Mouse (Mus musculus): ENCODE measurements around the gene Armc9. TPM values are rescaled to one million over a fixed set of nuclear protein-coding genes. Genes with fewer than 3 reads are reported as not detected.

Armc9 gene
- polyA plus RNA-seq, 1 experiment from 2014 or later = 31.9 TPM

DNA sequence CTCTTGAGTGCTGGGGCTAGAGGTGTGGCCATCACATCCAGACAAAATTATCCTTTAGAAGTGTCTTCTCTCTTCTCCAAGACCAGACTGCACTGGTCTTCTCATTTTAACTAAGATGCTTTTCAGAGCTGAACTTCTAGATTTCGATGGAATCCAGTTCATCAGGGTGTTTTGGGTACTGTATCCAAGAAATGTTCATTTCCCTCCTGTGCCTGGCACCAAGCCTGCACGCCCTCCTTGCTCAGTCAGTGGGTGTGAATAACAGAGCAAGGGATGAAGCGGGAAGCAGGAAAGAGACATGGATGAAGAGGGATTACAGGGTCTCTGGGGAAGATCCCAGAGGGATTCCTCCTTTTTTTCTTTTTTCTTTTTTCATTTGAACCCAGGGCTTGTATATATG lies 135.9 kb downstream of the Armc9 start:
- no peak for ATAC-seq (ENCODE audit: insufficient read depth, low FRiP score, low TSS enrichment)
- no peak overlapping the region for H3K4me3 ChIP-seq (ENCODE audit: low read depth, low read length)
- H3K9ac ChIP-seq (ENCODE audit: low read length) = no peak overlapping the region
- H3K4me2 ChIP-seq (ENCODE audit: low read depth) = no peak overlapping the region
- H3K36me3 ChIP-seq (ENCODE audit: control insufficient read depth, insufficient read depth, low read length) = no peaks in the 10 kb centered on the region
- whole genome bisulfite sequencing = 73% methylated on average over 3 of the region's 3 CpGs
- H3K4me1 ChIP-seq (ENCODE audit: control insufficient read depth, insufficient read depth, low read length) = no peaks in the 10 kb centered on the region
- no peaks in the 10 kb centered on the region for H3K27me3 ChIP-seq (ENCODE audit: control insufficient read depth, insufficient read depth, low read length)
- H3K9me3 ChIP-seq (ENCODE audit: control insufficient read depth, low read length) = no peaks in the 10 kb centered on the region
- DNase-seq (ENCODE audit: low spot score) = no peak
- H3K27ac ChIP-seq (ENCODE audit: low read depth, low read length) = no peak overlapping the region

DNA sequence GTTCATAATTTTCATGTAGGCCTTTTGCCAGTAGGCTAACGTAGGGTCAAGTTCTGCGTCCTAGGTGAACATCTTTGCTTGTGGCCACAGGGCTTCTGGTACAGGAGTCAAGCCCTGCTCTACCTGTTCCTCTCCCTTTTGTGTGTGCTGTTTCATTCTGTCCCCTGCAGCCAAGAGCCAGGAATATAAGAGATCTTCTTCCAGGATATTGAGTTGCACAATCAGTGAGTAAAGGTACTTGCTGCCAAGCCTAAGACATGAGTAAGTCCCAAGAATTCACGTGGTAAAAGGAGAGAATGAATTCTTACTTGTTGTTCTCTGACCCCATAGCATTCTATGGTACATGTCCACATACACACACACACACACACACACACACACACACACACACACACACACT lies 138.5 kb downstream of the Armc9 start:
- Histone ChIP-seq H3K9ac (ENCODE audit: low read length) (no peak overlapping the region), H3K27me3 (ENCODE audit: control insufficient read depth, insufficient read depth, low read length) (no peaks in the 10 kb centered on the region), H3K4me2 (ENCODE audit: low read depth) (no peak overlapping the region), H3K4me3 (ENCODE audit: low read depth, low read length) (no peak overlapping the region), H3K27ac (ENCODE audit: low read depth, low read length) (no peak overlapping the region), H3K36me3 (ENCODE audit: control insufficient read depth, insufficient read depth, low read length) (no peaks in the 10 kb centered on the region), H3K4me1 (ENCODE audit: control insufficient read depth, insufficient read depth, low read length) (no peaks in the 10 kb centered on the region), H3K9me3 (ENCODE audit: control insufficient read depth, low read length) (no peaks in the 10 kb centered on the region)
- no peak for DNase-seq (ENCODE audit: low spot score)
- 86% methylated on average over 3 of the region's 3 CpGs for WGBS
- ATAC-seq (ENCODE audit: insufficient read depth, low FRiP score, low TSS enrichment) = no peak

DNA sequence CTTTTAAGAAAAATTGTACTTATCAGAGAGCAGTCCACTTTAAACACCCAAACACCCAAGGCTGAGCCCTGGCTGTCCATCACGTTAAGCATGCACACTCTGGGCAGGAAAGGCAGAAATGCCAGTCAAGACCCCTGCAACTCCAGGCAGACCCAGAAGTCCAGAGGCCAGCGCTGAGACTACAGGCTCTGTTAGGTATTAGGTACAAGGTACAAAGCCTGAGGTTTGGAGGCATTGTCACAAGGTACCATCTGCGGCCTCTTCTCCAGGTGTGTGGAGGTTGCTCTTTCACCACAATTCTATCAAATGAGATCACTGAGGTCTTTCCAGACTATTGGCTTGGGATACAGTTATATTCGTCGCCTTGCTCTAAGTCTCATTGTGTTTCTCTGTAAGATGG lies 139.3 kb downstream of the Armc9 start:
- no peaks in the 10 kb centered on the region for H3K4me1 ChIP-seq (ENCODE audit: control insufficient read depth, insufficient read depth, low read length)
- no peak overlapping the region for H3K4me3 ChIP-seq (ENCODE audit: low read depth, low read length)
- no peak overlapping the region for H3K27ac ChIP-seq (ENCODE audit: low read depth, low read length)
- ATAC-seq (ENCODE audit: insufficient read depth, low FRiP score, low TSS enrichment) (no peak), DNase-seq (ENCODE audit: low spot score) (no peak)
- no peak overlapping the region for H3K9ac ChIP-seq (ENCODE audit: low read length)
- no peaks in the 10 kb centered on the region for H3K27me3 ChIP-seq (ENCODE audit: control insufficient read depth, insufficient read depth, low read length)
- 85% methylated on average over 5 of the region's 5 CpGs for WGBS
- no peaks in the 10 kb centered on the region for H3K9me3 ChIP-seq (ENCODE audit: control insufficient read depth, low read length)
- no peaks in the 10 kb centered on the region for H3K36me3 ChIP-seq (ENCODE audit: control insufficient read depth, insufficient read depth, low read length)
- H3K4me2 ChIP-seq (ENCODE audit: low read depth) = no peak overlapping the region

DNA sequence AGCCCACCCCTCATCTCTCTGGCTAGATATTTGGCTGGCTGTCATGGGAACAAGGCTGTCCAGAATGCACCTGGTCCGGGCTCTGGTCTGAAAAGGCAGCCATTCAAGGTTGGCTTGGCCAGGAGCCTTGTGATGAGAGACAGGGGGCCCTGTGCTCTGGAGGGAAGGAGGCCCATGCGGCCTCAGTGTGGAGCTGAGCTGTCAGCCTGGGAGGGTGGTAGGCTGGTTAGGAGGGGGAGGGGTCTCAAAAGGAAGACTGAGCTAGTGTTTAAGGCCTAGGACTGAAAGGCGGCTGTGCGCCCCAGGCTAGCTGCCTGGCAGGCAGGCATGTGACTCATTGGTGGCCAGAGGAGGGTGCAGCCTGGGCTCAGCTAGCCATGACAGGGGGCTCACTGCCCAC lies 139.9 kb downstream of the Armc9 start:
- WGBS = 16% methylated on average over 4 of the region's 4 CpGs
- no peaks in the 10 kb centered on the region for H3K4me1 ChIP-seq (ENCODE audit: control insufficient read depth, insufficient read depth, low read length)
- no peak overlapping the region for H3K4me3 ChIP-seq (ENCODE audit: low read depth, low read length)
- DNase-seq (ENCODE audit: low spot score) (no peak), ATAC-seq (ENCODE audit: insufficient read depth, low FRiP score, low TSS enrichment) (no peak)
- no peak overlapping the region for H3K27ac ChIP-seq (ENCODE audit: low read depth, low read length)
- H3K9me3 ChIP-seq (ENCODE audit: control insufficient read depth, low read length) = no peaks in the 10 kb centered on the region
- H3K36me3 ChIP-seq (ENCODE audit: control insufficient read depth, insufficient read depth, low read length) = no peaks in the 10 kb centered on the region
- no peaks in the 10 kb centered on the region for H3K27me3 ChIP-seq (ENCODE audit: control insufficient read depth, insufficient read depth, low read length)
- H3K9ac ChIP-seq (ENCODE audit: low read length) = no peak overlapping the region
- no peak overlapping the region for H3K4me2 ChIP-seq (ENCODE audit: low read depth)

DNA sequence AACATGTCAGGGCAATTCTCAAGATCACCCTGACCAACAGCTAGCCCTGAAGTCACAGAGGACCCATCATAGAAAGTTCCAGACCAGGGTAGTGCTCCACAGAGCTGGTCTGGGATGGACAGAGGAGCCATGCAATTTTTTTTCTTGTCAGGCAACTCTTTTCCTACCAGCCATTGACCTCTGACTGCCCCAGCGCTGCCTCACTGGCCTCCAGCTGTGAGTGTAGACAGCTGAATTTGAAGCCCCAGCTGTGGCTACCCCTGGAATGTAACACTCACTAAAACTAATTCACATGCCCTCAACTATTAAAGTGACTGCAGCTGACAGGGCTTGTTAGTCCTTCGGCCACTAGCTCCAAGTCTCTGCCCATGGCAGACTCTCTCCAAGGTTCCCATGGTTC lies 145.5 kb downstream of the Armc9 start:
- peaks cover 35% of the 10 kb centered on the region for H3K27me3 ChIP-seq (ENCODE audit: control insufficient read depth, insufficient read depth, low read length)
- no peak overlapping the region for H3K9ac ChIP-seq (ENCODE audit: low read length)
- no peak overlapping the region for H3K27ac ChIP-seq (ENCODE audit: low read depth, low read length)
- DNase-seq (ENCODE audit: low spot score) (no peak), ATAC-seq (ENCODE audit: insufficient read depth, low FRiP score, low TSS enrichment) (no peak)
- no peaks in the 10 kb centered on the region for H3K9me3 ChIP-seq (ENCODE audit: control insufficient read depth, low read length)
- H3K4me2 ChIP-seq (ENCODE audit: low read depth) = no peak overlapping the region
- WGBS = 10% methylated on average over 2 of the region's 2 CpGs
- H3K36me3 ChIP-seq (ENCODE audit: control insufficient read depth, insufficient read depth, low read length) = no peaks in the 10 kb centered on the region
- 0 out of 2 replicates have a peak, but pooled peaks cover 3% of the 10 kb centered on the region for H3K4me1 ChIP-seq (ENCODE audit: control insufficient read depth, insufficient read depth, low read length)
- H3K4me3 ChIP-seq (ENCODE audit: low read depth, low read length) = no peak overlapping the region

DNA sequence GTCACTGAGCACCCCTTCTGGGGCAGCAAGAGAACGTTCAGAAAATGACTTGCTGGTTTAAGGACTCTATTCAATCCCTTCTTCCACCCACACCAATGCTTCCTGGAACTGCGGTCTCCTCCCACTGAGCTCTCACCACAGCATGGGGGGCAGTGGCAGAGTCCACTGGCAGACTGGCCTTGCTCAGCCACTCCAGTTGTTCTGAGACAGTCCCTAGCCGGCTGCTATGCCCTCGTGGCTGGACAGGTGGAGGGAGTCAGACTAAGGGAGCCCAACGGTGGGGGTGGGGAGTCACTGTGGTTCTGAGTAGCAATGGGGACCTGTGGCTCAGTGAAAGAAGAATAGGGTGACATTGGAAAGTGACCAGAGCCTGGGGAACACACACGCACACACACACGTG lies 146.2 kb downstream of the Armc9 start:
- 57% methylated on average over 7 of the region's 7 CpGs for WGBS
- H3K9ac ChIP-seq (ENCODE audit: low read length) = no peak overlapping the region
- H3K4me1 ChIP-seq (ENCODE audit: control insufficient read depth, insufficient read depth, low read length) = 0 out of 2 replicates have a peak, but pooled peaks cover 3% of the 10 kb centered on the region
- no peaks in the 10 kb centered on the region for H3K36me3 ChIP-seq (ENCODE audit: control insufficient read depth, insufficient read depth, low read length)
- H3K27me3 ChIP-seq (ENCODE audit: control insufficient read depth, insufficient read depth, low read length) = peaks cover 36% of the 10 kb centered on the region
- H3K4me2 ChIP-seq (ENCODE audit: low read depth) = no peak overlapping the region
- H3K27ac ChIP-seq (ENCODE audit: low read depth, low read length) = no peak overlapping the region
- no peak for DNase-seq (ENCODE audit: low spot score)
- ATAC-seq (ENCODE audit: insufficient read depth, low FRiP score, low TSS enrichment) = no peak
- no peak overlapping the region for H3K4me3 ChIP-seq (ENCODE audit: low read depth, low read length)
- no peaks in the 10 kb centered on the region for H3K9me3 ChIP-seq (ENCODE audit: control insufficient read depth, low read length)

DNA sequence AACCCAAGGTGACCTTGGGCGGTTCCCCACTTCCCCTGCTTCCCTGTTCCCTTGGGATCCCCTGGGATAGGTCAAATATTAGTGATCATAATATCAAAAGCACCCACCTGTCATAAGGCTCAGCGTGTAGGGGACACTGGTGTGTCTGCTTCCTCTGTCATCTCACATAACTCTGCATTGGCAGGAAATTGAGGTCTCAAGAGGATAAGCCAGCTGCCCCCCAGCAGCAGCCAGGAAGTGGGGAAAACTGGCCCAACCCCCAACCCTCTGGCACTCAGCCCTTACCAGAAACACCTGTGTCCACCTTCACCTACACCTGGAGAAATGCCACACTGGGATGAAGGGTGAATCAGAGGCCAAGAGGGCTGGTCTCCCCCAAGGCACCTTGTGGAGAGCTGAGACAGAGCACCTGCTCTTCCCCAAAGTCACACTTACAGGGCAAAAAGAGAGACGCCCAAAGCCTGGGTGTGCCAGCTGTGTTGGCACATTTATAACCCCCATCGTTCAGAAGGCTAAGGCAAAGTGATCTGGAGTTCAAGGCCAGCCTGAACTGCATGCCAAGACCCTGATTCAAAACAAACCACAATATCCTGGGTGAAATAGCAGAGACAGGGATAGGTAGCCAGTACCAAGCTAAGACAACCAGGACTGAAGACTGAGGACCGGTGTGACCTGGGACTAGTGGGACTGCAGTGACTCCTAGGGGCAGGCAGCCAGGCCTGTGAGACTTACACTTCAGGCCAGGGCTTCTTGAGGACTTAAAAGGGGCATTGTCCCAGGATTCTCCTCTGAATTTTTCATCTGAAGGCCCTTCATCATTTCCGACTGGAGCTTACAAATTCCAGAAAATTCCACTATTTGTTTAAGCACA lies 146.9 kb downstream of the Armc9 start:
- Histone ChIP-seq H3K36me3 (ENCODE audit: control insufficient read depth, insufficient read depth, low read length) (no peaks in the 10 kb centered on the region), H3K9ac (ENCODE audit: low read length) (no peak overlapping the region), H3K4me2 (ENCODE audit: low read depth) (no peak overlapping the region), H3K27me3 (ENCODE audit: control insufficient read depth, insufficient read depth, low read length) (peaks cover 39% of the 10 kb centered on the region), H3K4me1 (ENCODE audit: control insufficient read depth, insufficient read depth, low read length) (0 out of 2 replicates have a peak, but pooled peaks cover 3% of the 10 kb centered on the region), H3K27ac (ENCODE audit: low read depth, low read length) (no peak overlapping the region), H3K4me3 (ENCODE audit: low read depth, low read length) (no peak overlapping the region), H3K9me3 (ENCODE audit: control insufficient read depth, low read length) (no peaks in the 10 kb centered on the region)
- DNase-seq (ENCODE audit: low spot score) = no peak
- WGBS = 47% methylated on average over 6 of the region's 6 CpGs
- ATAC-seq (ENCODE audit: insufficient read depth, low FRiP score, low TSS enrichment) = no peak

DNA sequence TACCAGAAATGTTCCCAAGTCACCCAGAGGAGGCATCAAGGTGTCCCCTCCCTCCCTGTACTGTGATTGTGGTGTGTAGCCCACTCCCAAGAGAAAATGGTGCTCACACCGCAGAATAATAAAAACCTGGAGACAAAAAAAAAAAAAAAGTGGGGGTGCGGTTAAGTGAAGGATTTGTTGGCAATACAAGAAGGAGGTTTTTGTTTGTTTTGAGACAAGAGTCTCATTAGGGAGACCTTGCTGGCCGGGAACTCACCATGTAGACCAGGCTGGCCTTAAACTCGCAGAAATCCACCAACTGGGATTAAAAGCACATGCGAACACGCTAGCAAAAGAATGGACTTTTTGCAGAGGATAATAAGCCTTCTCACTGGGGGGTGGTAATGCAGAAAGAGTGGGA lies 148.0 kb downstream of the Armc9 start, which contains the start of gene B3gnt7:
B3gnt7 (plus strand) TSS at position 301 of the 400 bp plus-strand sequence.
- ATAC-seq (ENCODE audit: insufficient read depth, low FRiP score, low TSS enrichment) (no peak), DNase-seq (ENCODE audit: low spot score) (no peak)
- Histone ChIP-seq H3K4me3 (ENCODE audit: low read depth, low read length) (peak within 1 kb of the TSS; percentile 55), H3K27ac (ENCODE audit: low read depth, low read length) (no peak within 1 kb of the TSS), H3K36me3 (ENCODE audit: control insufficient read depth, insufficient read depth, low read length) (no peaks in the 10 kb centered on the region), H3K27me3 (ENCODE audit: control insufficient read depth, insufficient read depth, low read length) (peaks cover 39% of the 10 kb centered on the region), H3K4me1 (ENCODE audit: control insufficient read depth, insufficient read depth, low read length) (0 out of 2 replicates have a peak, but pooled peaks cover 3% of the 10 kb centered on the region), H3K4me2 (ENCODE audit: low read depth) (peak within 1 kb of the TSS; percentile 98), H3K9me3 (ENCODE audit: control insufficient read depth, low read length) (no peaks in the 10 kb centered on the region), H3K9ac (ENCODE audit: low read length) (peak within 1 kb of the TSS; percentile 60)
- 27% methylated on average over 6 of the region's 6 CpGs for WGBS

Measured in neural tube, embryonic 11.5 days (tissue).